Mouse (Mus musculus): ENCODE results near the gene Gabpa. TPM values are rescaled to one million over a fixed set of nuclear protein-coding genes. Genes with fewer than 3 reads are reported as not detected.
A peak's percentile ranks its signal among the peaks of the same experiment; 100 is the strongest.

Gabpa gene
- 10 to 100 TPM; 23.6 to 34.1 TPM for total RNA-seq (2021)
- long read RNA-seq, experiment 1, full-length matches to known transcripts: 32 of 36 reads
- long read RNA-seq, experiment 1, partial matches to known transcripts: 2 of 36 reads
- long read RNA-seq, experiment 1, other reads (novel, unspliced or antisense): 2 of 36 reads
- long read RNA-seq, experiment 2, full-length matches to known transcripts: 27 of 33 reads
- long read RNA-seq, experiment 2, partial matches to known transcripts: 0 of 33 reads
- long read RNA-seq, experiment 2, other reads (novel, unspliced or antisense): 6 of 33 reads

DNA sequence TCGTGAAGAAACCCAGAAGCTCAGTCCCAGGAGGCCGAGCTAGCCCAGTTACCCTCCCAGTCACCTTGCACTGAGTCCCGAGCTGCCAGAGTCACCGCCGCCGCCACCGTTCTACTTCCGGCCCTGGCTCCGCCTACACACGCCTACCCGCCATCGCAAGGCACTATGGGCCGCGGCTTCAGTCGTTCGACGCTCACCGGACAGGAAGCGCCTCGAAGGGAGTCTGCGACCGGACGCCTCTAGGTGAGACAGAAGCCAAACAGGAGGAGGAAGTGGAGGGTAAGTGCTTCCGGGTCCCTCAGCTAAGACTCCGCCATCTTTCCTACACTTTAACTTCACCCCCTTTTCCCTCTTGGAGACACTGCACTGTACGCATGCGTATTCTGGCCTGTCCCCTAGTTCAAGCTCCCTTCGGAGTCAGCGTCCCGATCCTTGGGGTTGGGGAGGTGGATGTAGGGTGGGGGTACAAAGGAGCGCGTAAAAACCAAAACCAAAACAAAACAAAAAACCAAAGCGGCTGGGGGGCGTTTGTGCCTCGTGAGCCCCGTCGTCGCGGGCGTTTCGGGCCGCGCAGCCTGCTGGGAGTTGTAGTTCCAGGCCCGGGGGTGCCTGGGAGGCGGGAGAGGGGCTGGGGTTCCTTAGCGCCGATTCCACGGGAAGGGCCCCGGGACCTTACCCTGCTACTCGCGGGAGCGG, at the start of gene Gabpa:
Gene Gabpa (plus strand): TSS at position 181 of the 696 bp plus-strand sequence.
- intact Hi-C loops (cut with DNase I): loop anchor here (1.0 kb wide), 1 partner anchor 100 kb away; the partner anchor contains the start of gene Mrpl39
- peak; percentile 96 for DNase-seq
- TF ChIP-seq CTCF (IDR thresholded peaks at IDR 0.05): no peak
- Histone ChIP-seq H3K4me3 (peak within 1 kb of the TSS; percentile 85), H3K27ac (peak within 1 kb of the TSS; percentile 96)

DNA sequence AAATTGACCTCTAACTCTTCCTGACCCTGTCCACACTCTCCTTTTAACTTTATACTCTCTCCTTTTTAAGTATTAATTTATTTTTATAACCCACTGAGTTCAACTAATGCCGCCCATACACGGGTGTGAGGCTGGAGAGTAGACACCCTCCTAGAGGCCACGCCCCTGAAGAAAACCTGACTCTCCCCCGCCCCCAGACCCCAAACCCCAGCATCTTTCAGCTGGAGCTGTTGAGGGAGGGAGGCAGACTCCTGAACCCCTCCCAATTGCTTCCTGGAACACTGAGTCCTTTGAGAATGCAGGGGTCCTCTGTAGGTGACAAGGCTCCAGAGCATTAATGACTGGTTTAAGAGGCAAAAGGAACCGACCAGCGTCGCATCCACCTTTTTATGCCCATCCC, 49.8 kb upstream of the Gabpa start:
- TF ChIP-seq CTCF (IDR thresholded peaks at IDR 0.05): no peak
- H3K27ac ChIP-seq: peak overlapping the region; percentile 82
- no peak for DNase-seq
- intact Hi-C loops (cut with DNase I): no loop called here
- H3K4me3 ChIP-seq: no peak overlapping the region

DNA sequence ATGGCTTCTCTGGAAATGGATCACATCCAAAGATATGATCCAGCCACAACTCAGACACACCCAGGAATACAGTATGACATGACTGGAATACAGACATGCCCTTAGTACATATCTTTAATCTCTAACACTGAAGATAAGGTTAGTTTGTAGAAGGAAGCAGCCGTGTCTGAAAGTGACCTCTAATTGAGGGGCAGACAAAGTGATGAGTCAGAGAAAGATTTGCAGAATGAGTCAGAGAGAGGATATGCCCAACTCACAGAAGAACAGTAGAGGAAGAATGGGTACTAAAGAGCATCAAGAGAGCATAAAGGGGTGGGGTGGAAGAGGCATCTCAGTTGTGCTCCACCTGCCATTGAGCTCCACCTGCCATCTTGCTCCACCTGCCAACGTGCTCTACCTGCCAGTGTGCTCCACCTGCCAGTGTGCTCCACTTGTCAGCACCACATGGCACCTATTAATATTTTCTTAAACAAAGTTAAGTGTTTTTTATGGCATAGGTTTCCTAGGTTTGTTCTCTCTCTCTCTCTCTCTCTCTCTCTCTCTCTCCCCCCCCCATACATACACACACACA, 44.0 kb upstream of the Gabpa start:
- no peak overlapping the region for H3K27ac ChIP-seq
- no peak overlapping the region for H3K4me3 ChIP-seq
- DNase-seq: no peak
- intact Hi-C loops (cut with DNase I): no loop called here
- no peak for TF ChIP-seq CTCF (IDR thresholded peaks at IDR 0.05)

DNA sequence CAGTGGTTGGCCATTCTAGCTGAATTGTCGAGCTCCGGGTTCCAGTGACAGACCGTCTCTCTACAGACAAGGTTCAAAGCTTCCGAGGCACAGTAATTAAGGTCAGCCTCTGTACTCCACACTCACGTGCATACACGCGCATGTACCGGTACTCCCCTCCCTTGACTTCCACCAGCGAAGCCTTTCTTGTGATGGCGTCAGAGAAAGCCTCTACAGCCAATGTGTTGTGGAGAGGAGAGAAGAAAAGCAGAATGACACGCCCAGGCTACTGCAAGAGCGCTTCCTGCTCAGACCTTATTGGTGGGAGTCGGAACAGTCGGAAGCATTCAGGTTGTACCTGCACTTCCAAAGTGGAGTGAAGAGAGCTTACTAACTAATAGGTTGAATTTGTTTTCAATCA, 41.3 kb upstream of the Gabpa start:
- H3K27ac ChIP-seq: no peak overlapping the region
- no peak for DNase-seq
- intact Hi-C loops (cut with DNase I): no loop called here
- no peak overlapping the region for H3K4me3 ChIP-seq
- no peak for TF ChIP-seq CTCF (IDR thresholded peaks at IDR 0.05)

DNA sequence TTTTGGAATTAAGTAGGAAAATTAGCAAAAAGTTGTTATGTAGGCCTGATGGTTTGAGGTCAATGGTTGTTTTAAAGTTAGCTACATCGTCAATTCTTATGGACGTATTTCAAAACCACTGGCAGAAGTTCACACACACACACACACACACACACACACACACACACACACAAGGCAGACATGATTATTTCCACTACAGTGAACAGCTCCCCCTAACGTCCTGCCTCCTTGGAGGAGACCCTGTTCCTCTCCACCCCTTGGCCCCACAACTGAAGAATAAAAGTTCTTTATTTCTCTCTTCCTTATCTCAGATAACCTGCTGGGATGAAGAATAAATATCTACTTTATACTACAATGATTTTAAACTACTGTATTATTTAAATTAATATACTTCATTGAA, 39.4 kb upstream of the Gabpa start:
- Histone ChIP-seq H3K27ac (no peak overlapping the region), H3K4me3 (no peak overlapping the region)
- peak; percentile 29; the same call in 1 of the 2 replicates for TF ChIP-seq CTCF (IDR thresholded peaks at IDR 0.05)
- no peak for DNase-seq
- intact Hi-C loops (cut with DNase I): no loop called here

DNA sequence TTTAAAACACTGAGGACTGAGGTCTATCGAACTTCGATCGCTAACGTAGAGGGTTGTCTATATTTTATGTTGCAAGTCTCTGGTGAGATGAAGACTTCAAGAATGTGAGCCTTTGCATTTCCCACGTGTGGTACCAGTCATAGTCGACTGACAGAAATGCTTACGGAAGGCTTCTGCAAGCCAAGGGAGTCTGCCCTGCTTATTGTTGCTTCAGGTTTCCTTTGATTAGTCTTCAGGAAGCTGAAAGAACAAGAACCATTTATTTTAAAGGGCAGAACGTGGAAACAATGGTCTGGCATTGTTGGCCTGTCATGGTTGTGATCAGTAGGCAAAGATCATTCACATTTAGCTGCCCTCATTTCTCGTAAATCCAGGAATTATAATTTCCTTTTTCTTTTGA, 38.0 kb upstream of the Gabpa start:
- no peak for TF ChIP-seq CTCF (IDR thresholded peaks at IDR 0.05)
- no peak overlapping the region for H3K4me3 ChIP-seq
- intact Hi-C loops (cut with DNase I): no loop called here
- no peak for DNase-seq
- H3K27ac ChIP-seq: peak overlapping the region; percentile 40; the same call in 1 of the 2 replicates

DNA sequence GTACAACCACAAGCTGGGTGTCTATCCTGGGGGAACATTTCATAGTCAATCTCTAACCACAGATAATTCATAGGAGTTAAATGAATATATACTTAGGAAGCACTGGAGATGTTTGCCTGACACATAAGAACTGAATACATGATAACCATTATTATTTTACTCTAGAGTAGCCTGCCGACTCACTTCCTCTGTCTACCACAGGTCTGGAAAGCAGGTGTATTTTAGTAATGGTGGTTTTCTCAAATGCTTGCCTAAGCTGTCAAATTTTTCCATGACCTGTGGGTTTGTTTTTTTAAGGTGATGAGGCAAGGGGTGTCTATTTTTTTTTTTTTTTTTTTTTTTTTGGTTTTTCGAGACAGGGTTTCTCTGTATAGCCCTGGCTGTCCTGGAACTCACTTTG, 34.7 kb upstream of the Gabpa start:
- TF ChIP-seq CTCF (IDR thresholded peaks at IDR 0.05): no peak
- Histone ChIP-seq H3K4me3 (no peak overlapping the region), H3K27ac (no peak overlapping the region; the same call in 1 of the 2 replicates)
- intact Hi-C loops (cut with DNase I): no loop called here
- no peak for DNase-seq

DNA sequence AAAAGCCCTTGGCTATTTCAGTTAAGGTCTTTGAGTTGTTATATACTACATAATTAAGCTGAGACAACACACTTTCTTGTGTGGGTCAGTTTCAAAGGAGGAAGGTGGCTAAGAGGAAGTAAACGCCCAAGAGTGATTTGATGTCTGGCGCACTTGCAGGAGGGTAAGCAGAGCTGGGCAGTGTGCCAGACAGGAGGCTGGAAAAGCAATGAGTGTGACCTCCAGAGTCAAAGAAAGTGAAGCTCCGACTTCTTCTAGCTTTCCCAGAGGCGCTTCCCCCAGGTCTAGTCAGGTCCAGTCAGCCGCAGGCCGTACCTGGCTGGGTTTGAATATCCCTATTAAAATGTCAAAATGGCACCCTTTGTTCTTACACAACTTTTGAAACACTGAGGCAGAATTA, 32.5 kb upstream of the Gabpa start:
- no peak overlapping the region for H3K4me3 ChIP-seq
- peak; percentile 64 for DNase-seq
- no peak for TF ChIP-seq CTCF (IDR thresholded peaks at IDR 0.05)
- intact Hi-C loops (cut with DNase I): no loop called here
- H3K27ac ChIP-seq: peak overlapping the region; percentile 76

DNA sequence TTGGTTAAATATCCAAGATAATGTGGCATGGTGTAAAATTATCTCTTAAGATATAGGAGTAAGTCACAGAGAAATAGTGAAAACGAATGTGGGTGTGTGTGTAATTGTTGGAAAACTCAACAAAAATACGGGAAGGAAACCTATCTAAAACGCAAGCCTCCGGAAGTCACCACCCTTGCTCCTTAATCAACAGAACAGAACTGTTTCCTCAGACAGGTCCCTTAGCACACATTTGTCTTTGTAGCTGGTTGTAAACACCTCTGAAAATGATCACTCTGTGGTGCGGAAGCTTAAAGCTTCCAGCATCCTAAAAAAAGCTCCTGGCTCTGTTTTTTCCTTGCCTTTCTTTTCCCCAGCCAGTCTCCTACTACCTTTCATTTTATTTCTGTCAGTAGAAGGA, 29.9 kb upstream of the Gabpa start:
- TF ChIP-seq CTCF (IDR thresholded peaks at IDR 0.05): no peak
- intact Hi-C loops (cut with DNase I): no loop called here
- H3K4me3 ChIP-seq: 0 out of 2 replicates have a peak overlapping the region, but pooled peaks have one; percentile 9
- peak overlapping the region; percentile 81 for H3K27ac ChIP-seq
- no peak for DNase-seq

DNA sequence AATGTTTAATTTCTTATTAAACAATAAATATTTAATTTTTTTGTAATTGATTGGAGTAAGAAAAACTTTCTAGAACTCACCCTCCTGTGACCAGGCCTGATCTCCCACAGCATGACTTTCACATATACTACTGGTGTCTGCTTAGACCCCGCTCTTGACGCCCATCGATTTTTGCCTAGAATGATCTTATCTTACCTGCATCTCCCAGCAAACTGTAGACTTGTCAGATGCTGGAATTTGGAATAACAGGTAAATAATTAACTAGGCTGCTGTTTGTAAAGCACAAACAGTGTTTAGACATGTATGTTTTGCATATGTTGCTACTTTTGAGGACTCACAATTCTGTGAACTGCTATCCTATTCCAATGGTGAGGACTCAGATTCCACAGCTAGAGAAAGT, 28.6 kb upstream of the Gabpa start:
- Histone ChIP-seq H3K4me3 (no peak overlapping the region), H3K27ac (peak overlapping the region; percentile 79)
- intact Hi-C loops (cut with DNase I): no loop called here
- no peak for DNase-seq
- TF ChIP-seq CTCF (IDR thresholded peaks at IDR 0.05): no peak

DNA sequence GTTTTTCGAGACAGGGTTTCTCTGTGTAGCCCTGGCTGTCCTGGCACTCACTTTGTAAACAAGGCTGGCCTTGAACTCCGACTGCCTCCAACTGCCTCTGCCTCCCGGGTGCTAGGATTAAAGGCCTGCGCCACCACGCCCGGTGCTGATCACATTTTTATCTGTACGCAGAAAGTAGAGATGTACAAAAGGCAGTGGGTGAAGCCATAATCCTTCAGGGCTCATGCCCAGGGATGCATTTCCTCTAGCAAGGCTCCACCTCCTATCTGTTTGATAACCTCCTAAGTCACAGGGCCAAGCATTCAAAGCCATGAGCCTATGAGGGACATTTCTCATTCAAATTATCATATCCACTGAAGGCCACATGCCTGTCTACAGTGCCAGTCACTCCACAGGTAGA, 26.9 kb upstream of the Gabpa start:
- intact Hi-C loops (cut with DNase I): no loop called here
- H3K27ac ChIP-seq: no peak overlapping the region

DNA sequence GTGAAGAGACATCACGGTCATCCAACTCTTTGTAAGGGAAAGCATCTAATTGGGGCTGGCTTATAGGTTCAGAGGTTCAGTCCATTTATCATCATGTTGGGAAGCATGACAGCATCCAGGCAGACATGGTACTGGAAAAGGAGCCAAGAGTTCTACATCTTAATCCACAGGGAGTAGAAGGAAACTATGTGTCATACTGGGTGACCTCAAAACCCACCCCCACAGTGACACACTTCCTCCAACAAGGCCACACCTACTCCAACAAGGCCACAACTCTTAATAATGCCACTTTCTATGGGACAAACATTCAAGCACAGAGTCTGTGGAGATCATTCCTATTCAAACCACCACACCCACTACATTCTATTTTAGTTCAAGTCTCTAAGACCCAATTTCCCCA, 24.5 kb upstream of the Gabpa start:
- Histone ChIP-seq H3K27ac (peak overlapping the region; percentile 63), H3K4me3 (no peak overlapping the region)
- intact Hi-C loops (cut with DNase I): loop anchor here (5.0 kb wide), 1 partner anchor 33 kb away; no protein-coding TSS in a partner anchor
- no peak for TF ChIP-seq CTCF (IDR thresholded peaks at IDR 0.05)
- no peak for DNase-seq

More for the DNA sequence above, 26.9 kb upstream of the Gabpa start:
- no peak for DNase-seq
- no peak overlapping the region for H3K4me3 ChIP-seq
- no peak for TF ChIP-seq CTCF (IDR thresholded peaks at IDR 0.05)

DNA sequence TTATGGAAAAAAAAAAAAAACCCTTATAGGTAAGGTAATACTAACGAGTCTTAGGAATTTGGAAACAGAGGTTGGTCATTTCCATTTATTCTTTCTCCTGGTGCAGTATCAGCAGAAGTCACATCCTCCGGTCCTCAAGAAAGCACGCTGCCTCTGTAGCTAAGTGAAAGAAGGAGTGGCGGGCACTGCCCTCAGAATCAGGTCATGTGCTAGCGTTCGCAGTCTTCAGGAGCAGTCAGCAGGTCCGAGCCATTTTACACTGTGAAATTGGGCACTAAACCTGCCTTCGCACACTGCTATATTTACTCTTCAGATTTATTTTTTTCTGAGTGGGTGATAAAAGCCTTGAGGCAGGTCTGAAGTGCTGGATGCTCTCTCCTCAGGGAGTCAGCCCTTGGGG, 20.9 kb upstream of the Gabpa start:
- DNase-seq: no peak
- H3K27ac ChIP-seq: no peak overlapping the region
- intact Hi-C loops (cut with DNase I): loop anchor here (5.0 kb wide), 1 partner anchor 37 kb away; no protein-coding TSS in a partner anchor
- no peak overlapping the region for H3K4me3 ChIP-seq
- TF ChIP-seq CTCF (IDR thresholded peaks at IDR 0.05): no peak

All from gastrocnemius, adult 2 months (tissue).